Mouse (Mus musculus) lung, postnatal 0 days (tissue): ENCODE results near the gene Ndfip2. TPM values are rescaled to one million over a fixed set of nuclear protein-coding genes. Genes with fewer than 3 reads are reported as not detected.
A peak's percentile ranks its signal among the peaks of the same experiment; 100 is the strongest.

Source experiments
- ATAC-seq: fragments of 200-750 bp; cut with Nextera tagmentation; 2 replicates; pipeline ENCODE4 v1.8.0; 2017; ENCODE audit warnings: moderate library complexity
- DNase-seq: peaks from one replicate; pipeline ENCODE4 v3.0.0-alpha.2; 2016; ENCODE audit warnings: low spot score
- H3K27ac ChIP-seq: fragments of 300-500 bp; sonication (generic); 2 replicates; pipeline ENCODE4 v1.5.1; 2014; ENCODE audit warnings: antibody characterized with exemption, mild to moderate bottlenecking, low read length, mixed read lengths
- H3K27me3 ChIP-seq: fragments of 300-500 bp; sonication (generic); replicated peaks from 2 replicates; pipeline ENCODE4 v1.6.1; 2014; ENCODE audit warnings: low read length, mixed read lengths; ENCODE audit not compliant: insufficient read depth
- H3K36me3 ChIP-seq: fragments of 300-500 bp; sonication (generic); 2 replicates; pipeline ENCODE4 v1.6.1; 2014; ENCODE audit warnings: low read length, mixed read lengths; ENCODE audit not compliant: insufficient read depth
- H3K4me1 ChIP-seq: fragments of 300-500 bp; sonication (generic); 2 replicates; pipeline ENCODE4 v1.6.1; 2014; ENCODE audit warnings: antibody characterized with exemption, low read depth, low read length, mixed read lengths; ENCODE audit not compliant: insufficient read depth
- H3K4me2 ChIP-seq: fragments of 300-500 bp; sonication (generic); replicated peaks from 2 replicates; pipeline ENCODE4 v1.6.1; 2014; ENCODE audit warnings: low read depth, mild to moderate bottlenecking, low read length, moderate library complexity, mixed read lengths
- H3K4me3 ChIP-seq: fragments of 300-500 bp; sonication (generic); 2 replicates; pipeline ENCODE4 v1.5.1; 2014; ENCODE audit warnings: low read depth, low read length
- H3K9ac ChIP-seq: fragments of 300-500 bp; sonication (generic); replicated peaks from 2 replicates; pipeline ENCODE4 v1.6.1; 2014; ENCODE audit warnings: low read depth, mild to moderate bottlenecking
- H3K9me3 ChIP-seq: fragments of 300-500 bp; sonication (generic); 2 replicates; pipeline ENCODE4 v1.6.1; 2016; ENCODE audit warnings: low read length, mixed read lengths
- CTCF ChIP-seq: IDR thresholded peaks from 2 replicates; pipeline ENCODE4 v1.5.1; 2016; ENCODE audit warnings: antibody characterized with exemption, mild to moderate bottlenecking
- EP300 ChIP-seq: IDR thresholded peaks from 2 replicates; pipeline ENCODE4 v1.6.1; 2016; ENCODE audit warnings: antibody characterized with exemption, mild to moderate bottlenecking, control low read depth
- WGBS: fragments of 180-500 bp; shearing (Covaris S2); extraction: QIAGEN DNeasy Blood & Tissue Kit; methylation state at CpG from one replicate; pipeline ENCODE4 v1.1.7; 2014; 5-methylcytosine and 5-hydroxymethylcytosine counted together
- polyA plus RNA-seq: library from polyadenylated mRNA; unstranded; fragments of >200 nt; fragmentation: Nextera tagmentation; extraction: Ambion mirVana; gene quantifications from 2 replicates; pipeline ENCODE4 v1.2.1, GENCODE M21; 2015

The Ndfip2 gene
- polyA plus RNA-seq, 1 experiment from 2014 or later, result 76.7 TPM

DNA sequence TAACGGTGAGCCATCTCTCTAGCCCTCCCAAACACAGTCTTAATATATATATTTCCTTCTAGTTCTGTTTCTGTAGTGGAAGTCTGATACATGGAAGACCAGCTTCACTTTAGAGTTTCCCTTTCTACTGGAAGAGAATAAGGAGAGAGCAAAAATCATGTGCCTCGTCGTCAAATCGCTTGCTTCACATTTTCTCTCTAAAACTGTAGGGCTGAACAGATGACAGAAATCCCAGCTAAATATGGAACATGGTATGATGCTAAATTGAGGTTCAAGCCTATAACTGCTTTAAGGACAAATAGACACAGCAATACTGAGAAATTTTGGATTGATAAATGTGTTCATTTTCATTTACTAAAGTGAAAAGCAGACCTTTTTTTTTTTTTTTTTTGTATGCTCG lies 4.0 kb upstream of the Ndfip2 start:
- Histone ChIP-seq H3K4me1 (no peaks in the 10 kb centered on the region), H3K4me2 (no peak overlapping the region), H3K4me3 (no peak overlapping the region), H3K27ac (no peak overlapping the region), H3K9ac (no peak overlapping the region), H3K36me3 (no peaks in the 10 kb centered on the region), H3K9me3 (no peaks in the 10 kb centered on the region), H3K27me3 (no peaks in the 10 kb centered on the region)
- ATAC-seq (no peak), DNase-seq (no peak)
- WGBS, result 81% methylated on average over 5 of the region's 5 CpGs
- TF ChIP-seq EP300 (no peak), CTCF (no peak)

- Histone ChIP-seq H3K27ac (no peak overlapping the region), H3K4me1 (no peaks in the 10 kb centered on the region), H3K27me3 (no peaks in the 10 kb centered on the region), H3K4me2 (no peak overlapping the region), H3K36me3 (no peaks in the 10 kb centered on the region), H3K4me3 (no peak overlapping the region), H3K9me3 (no peaks in the 10 kb centered on the region), H3K9ac (no peak overlapping the region)
- ATAC-seq (no peak), DNase-seq (no peak)
- TF ChIP-seq CTCF (no peak), EP300 (no peak)
- WGBS, result 83% methylated on average over 7 of the region's 7 CpGs
Measured at GRCm38 (mm10) chr14:105255620-105256019, 2.8 kb upstream of the Ndfip2 start.

DNA sequence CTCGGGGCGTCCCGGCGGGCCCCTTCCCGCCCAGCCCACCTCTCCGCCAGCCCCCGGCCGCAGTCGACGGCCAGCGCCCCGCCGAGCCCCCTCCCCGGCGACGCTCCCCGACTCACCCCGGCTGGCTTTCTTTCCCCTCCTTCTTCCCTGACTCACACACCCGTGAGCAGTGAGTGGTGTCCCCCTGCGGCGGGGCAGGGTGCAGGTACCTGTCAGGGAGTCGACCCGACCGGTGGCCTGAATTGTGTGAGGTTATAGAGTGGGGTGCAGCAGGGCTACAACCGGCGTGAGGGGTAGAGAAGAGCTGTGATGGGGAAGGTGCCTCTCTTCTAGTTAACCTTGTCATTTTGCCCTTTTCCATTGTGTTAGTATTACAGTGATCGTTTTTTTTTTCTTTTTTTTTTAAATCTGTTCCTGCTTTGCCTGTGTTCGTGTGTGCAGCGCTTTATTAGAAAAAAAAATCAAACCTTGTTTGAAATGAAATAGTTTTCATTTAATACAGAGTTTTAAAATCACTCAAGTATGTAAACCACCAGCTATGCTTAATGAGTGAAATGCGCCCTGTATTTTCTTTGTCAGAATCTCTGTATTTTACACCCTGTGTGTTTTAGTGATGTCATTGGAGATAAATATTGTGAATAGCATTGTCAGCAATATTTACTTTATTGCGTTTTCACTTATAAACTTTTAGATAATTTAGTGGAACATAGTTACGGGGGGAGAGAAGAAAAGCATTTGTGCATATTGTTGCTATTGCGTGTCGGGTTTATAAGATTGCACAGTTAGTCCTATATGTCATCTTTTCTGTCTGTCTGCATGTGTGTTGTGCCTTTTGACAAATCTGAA lies 885 bp downstream of the Ndfip2 start:
- Histone ChIP-seq H3K4me1 (no peaks in the 10 kb centered on the region), H3K9ac (peak overlapping the region; percentile 82), H3K36me3 (no peaks in the 10 kb centered on the region), H3K27ac (peak overlapping the region; percentile 92), H3K27me3 (no peaks in the 10 kb centered on the region), H3K9me3 (no peaks in the 10 kb centered on the region), H3K4me3 (peak overlapping the region; percentile 92), H3K4me2 (peak overlapping the region; percentile 84)
- peak; percentile 50 for TF ChIP-seq CTCF
- TF ChIP-seq EP300, result no peak
- WGBS, result 7% methylated on average over 24 of the region's 34 CpGs
- ATAC-seq (peak; percentile 65), DNase-seq (peak; percentile 53)

- H3K9me3 ChIP-seq, result no peaks in the 10 kb centered on the region
- no peak for DNase-seq
- H3K4me2 ChIP-seq, result no peak overlapping the region
- no peak overlapping the region for H3K4me3 ChIP-seq
- no peak for ATAC-seq
- 61% methylated on average over 5 of the region's 5 CpGs for WGBS
- no peaks in the 10 kb centered on the region for H3K36me3 ChIP-seq
- H3K27ac ChIP-seq, result no peak overlapping the region
- H3K27me3 ChIP-seq, result no peaks in the 10 kb centered on the region
- H3K9ac ChIP-seq, result no peak overlapping the region
- TF ChIP-seq EP300 (no peak), CTCF (no peak)
- no peaks in the 10 kb centered on the region for H3K4me1 ChIP-seq
Measured at GRCm38 (mm10) chr14:105262923-105263322, 4.5 kb downstream of the Ndfip2 start.

GRCm38 (mm10) chr14:105267095-105267494 lies 8.7 kb downstream of the Ndfip2 start:
- no peak for TF ChIP-seq CTCF
- TF ChIP-seq EP300, result no peak
- no peak for DNase-seq
- ATAC-seq, result no peak
- no peaks in the 10 kb centered on the region for H3K4me1 ChIP-seq
- 60% methylated on average over 6 of the region's 6 CpGs for WGBS
- H3K27me3 ChIP-seq, result no peaks in the 10 kb centered on the region
- no peak overlapping the region for H3K4me3 ChIP-seq
- no peaks in the 10 kb centered on the region for H3K9me3 ChIP-seq
- H3K4me2 ChIP-seq, result no peak overlapping the region
- H3K27ac ChIP-seq, result no peak overlapping the region
- H3K36me3 ChIP-seq, result no peaks in the 10 kb centered on the region
- H3K9ac ChIP-seq, result no peak overlapping the region

- H3K9me3 ChIP-seq, result no peaks in the 10 kb centered on the region
- no peak for ATAC-seq
- H3K4me2 ChIP-seq, result no peak overlapping the region
- no peaks in the 10 kb centered on the region for H3K36me3 ChIP-seq
- WGBS, result 64% methylated on average over 6 of the region's 6 CpGs
- H3K4me1 ChIP-seq, result peaks cover 4% of the 10 kb centered on the region; the same call in 1 of the 2 replicates
- H3K27ac ChIP-seq, result no peak overlapping the region
- H3K4me3 ChIP-seq, result no peak overlapping the region
- no peaks in the 10 kb centered on the region for H3K27me3 ChIP-seq
- DNase-seq, result no peak
- no peak overlapping the region for H3K9ac ChIP-seq
- TF ChIP-seq EP300, result no peak
- no peak for TF ChIP-seq CTCF
Measured at GRCm38 (mm10) chr14:105272030-105272429, 13.7 kb downstream of the Ndfip2 start.
